Mouse (Mus musculus) cerebellum, adult 2 months (tissue): ENCODE data around the gene Tlnrd1. TPM values are rescaled to one million over a fixed set of nuclear protein-coding genes. Genes with fewer than 3 reads are reported as not detected.

ENCODE experiments used
- DNase-seq, 2 experiments: peaks; one replicate each; pipeline ENCODE4 v3.0.0; 2021
- H3K27ac ChIP-seq: fragments of 200-500 bp; 2 replicates; pipeline ENCODE4 v1.5.1; 2012; ENCODE audit warnings: low read length, control low read depth, inconsistent platforms; ENCODE audit not compliant: insufficient read depth
- H3K27me3 ChIP-seq: fragments of 200-500 bp; 2 replicates; pipeline ENCODE4 v1.6.1; 2012; ENCODE audit warnings: inconsistent platforms, mild to moderate bottlenecking, low read length, moderate library complexity; ENCODE audit not compliant: control insufficient read depth, insufficient read depth
- H3K4me1 ChIP-seq: fragments of 200-500 bp; 2 replicates; pipeline ENCODE4 v1.6.1; 2011; ENCODE audit warnings: low read length; ENCODE audit not compliant: control insufficient read depth, insufficient read depth
- H3K4me3 ChIP-seq: fragments of 200-500 bp; replicated peaks from 2 replicates; pipeline ENCODE3; 2011; ENCODE audit warnings: mild to moderate bottlenecking, low read depth, low read length, control low read depth; ENCODE audit not compliant: insufficient read depth
- CTCF ChIP-seq: fragments of 200-500 bp; IDR thresholded peaks from 2 replicates; pipeline ENCODE4 v1.5.1; 2011; ENCODE audit warnings: low read depth, mild to moderate bottlenecking, control low read depth, low read length, moderate library complexity, borderline replicate concordance; ENCODE audit not compliant: insufficient read depth
- POLR2A ChIP-seq: fragments of 200-500 bp; IDR thresholded peaks from 2 replicates; pipeline ENCODE4 v1.6.1; 2011; ENCODE audit warnings: low read length, control low read depth, borderline replicate concordance; ENCODE audit not compliant: insufficient read depth
- WGBS: fragments of 180-500 bp; shearing (Covaris S2); methylation state at CpG from one replicate; pipeline ENCODE4 v1.1.7; 2018; 5-methylcytosine and 5-hydroxymethylcytosine counted together
- polyA plus RNA-seq: library from polyadenylated mRNA; depleted of rRNA; stranded (reverse); fragments of >200 nt; gene quantifications from 2 replicates; pipeline ENCODE4 v1.2.3, GENCODE M21; 2012

Gene Tlnrd1
- polyA plus RNA-seq, 1 experiment, result 23.4 TPM

DNA sequence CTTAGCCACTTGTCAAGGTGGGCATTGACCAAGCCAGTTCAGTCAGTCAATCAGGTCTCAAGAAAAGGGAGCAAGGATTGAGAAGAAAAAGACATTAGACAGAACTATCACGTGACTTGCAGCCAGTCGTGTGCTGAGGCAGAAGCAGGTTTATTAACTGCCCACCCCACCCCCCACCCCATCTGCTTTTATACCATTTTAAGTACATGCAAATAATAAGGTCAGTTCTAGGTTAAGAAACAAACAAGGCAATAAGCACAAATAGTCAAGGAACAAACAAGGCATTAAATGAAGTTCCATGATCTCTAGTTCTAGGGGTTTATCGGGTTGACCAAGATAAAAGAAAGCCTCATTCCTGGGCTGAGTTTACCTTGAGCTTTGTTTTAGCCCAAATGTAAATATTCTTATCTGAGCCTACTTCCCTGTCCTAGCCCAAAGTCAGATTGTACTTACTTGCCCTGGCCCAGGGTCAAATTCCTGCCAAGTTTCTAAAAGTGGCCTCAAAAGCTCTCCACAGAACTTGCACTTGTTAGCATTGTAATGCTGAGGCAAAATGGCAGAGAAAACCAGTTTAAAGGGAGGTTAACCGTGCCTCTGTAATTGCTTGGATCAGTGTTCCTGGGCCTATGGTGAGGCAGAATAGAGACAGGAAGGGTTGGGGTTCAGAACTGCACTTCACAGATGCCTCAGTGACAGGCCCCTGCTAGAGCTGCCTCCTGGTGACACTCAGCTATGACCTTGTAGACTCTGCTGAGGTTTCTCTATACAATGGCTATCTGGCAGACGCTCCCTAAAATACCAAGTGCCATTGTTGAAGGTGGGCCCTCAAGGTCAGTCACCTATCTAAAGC is 18.4 kb upstream of the Tlnrd1 start:
- no peak for TF ChIP-seq CTCF
- TF ChIP-seq POLR2A, result no peak
- H3K27me3 ChIP-seq, result no peaks in the 10 kb centered on the region
- WGBS, result 83% methylated on average over 5 of the region's 5 CpGs

DNA sequence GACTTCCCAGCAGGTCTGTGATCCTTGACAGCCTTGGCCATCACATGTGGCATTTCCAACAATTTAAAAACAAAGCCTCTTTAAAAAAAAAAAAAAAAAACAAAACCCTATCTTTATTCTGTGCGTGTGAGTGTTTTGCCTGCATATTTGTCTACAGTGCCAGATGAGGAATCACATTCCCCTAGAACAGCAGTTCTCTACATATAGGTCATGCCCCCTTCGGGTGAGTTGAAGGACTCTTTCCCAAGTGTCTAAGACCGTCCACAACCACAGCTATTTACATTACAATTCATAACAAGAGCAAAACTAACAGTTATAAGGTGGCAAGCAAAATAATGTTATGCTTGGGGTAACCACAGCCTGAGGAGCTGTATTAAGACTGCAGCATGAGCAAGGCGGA is 17.3 kb upstream of the Tlnrd1 start:
- DNase-seq, result no peak

More for the DNA sequence above, 18.4 kb upstream of the Tlnrd1 start:
- no peak overlapping the region for H3K4me3 ChIP-seq
- no peaks in the 10 kb centered on the region; the same call in 1 of the 2 replicates for H3K4me1 ChIP-seq
- DNase-seq, result no peak
- H3K27ac ChIP-seq, result no peak overlapping the region

DNA sequence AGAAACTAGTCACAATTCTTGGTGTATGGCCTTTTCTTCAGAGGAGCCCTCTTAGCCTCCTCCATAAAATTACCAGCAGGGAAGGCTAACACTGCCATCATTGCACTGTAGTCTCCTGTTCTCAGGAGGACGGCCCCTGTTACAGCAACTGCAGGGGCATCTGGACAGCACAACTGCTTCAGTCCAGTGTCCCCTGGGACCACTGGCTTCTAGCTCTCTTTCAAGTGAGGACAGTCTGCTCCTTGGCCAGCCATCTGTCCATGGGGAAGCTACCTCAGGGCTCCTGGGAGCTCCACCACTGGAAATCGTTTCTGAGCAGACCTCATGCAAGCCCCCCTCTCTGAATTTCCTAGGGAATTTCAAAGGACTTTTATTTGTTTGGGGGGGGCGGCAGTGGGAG is 16.4 kb upstream of the Tlnrd1 start:
- Histone ChIP-seq H3K27ac (no peak overlapping the region), H3K27me3 (no peaks in the 10 kb centered on the region), H3K4me3 (no peak overlapping the region), H3K4me1 (no peaks in the 10 kb centered on the region; the same call in 1 of the 2 replicates)
- no peak for DNase-seq
- TF ChIP-seq POLR2A, result no peak
- WGBS, result 67% methylated on average over 3 of the region's 3 CpGs

More for the DNA sequence above, 17.3 kb upstream of the Tlnrd1 start:
- no peaks in the 10 kb centered on the region; the same call in 1 of the 2 replicates for H3K4me1 ChIP-seq
- H3K27ac ChIP-seq, result no peak overlapping the region
- TF ChIP-seq POLR2A (no peak), CTCF (no peak)
- H3K27me3 ChIP-seq, result no peaks in the 10 kb centered on the region
- 88% methylated on average over 4 of the region's 4 CpGs for WGBS
- no peak overlapping the region for H3K4me3 ChIP-seq

DNA sequence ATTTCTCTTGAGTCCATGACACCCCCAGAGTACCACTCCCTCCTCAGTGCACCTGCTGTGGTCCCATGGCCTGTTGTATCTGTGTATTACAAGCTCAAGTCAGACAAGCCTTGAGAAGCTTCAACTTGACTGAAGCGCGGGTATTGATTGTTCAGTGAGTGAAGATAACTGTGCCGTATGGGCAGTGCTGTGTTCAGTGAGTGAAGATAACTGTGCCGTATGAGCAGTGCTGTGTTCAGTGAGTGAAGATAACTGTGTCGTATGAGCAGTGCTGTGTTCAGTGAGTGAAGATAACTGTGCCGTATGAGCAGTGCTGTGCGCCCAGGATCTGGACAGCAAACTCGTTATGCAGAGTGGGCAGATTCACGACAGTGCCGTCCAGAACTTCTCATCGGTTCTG is 14.2 kb upstream of the Tlnrd1 start:
- Histone ChIP-seq H3K4me3 (no peak overlapping the region), H3K27ac (no peak overlapping the region), H3K27me3 (no peaks in the 10 kb centered on the region), H3K4me1 (peaks cover 7% of the 10 kb centered on the region; the same call in 1 of the 2 replicates)
- no peak for DNase-seq
- WGBS, result 92% methylated on average over 11 of the region's 11 CpGs
- TF ChIP-seq POLR2A (no peak), CTCF (no peak)

DNA sequence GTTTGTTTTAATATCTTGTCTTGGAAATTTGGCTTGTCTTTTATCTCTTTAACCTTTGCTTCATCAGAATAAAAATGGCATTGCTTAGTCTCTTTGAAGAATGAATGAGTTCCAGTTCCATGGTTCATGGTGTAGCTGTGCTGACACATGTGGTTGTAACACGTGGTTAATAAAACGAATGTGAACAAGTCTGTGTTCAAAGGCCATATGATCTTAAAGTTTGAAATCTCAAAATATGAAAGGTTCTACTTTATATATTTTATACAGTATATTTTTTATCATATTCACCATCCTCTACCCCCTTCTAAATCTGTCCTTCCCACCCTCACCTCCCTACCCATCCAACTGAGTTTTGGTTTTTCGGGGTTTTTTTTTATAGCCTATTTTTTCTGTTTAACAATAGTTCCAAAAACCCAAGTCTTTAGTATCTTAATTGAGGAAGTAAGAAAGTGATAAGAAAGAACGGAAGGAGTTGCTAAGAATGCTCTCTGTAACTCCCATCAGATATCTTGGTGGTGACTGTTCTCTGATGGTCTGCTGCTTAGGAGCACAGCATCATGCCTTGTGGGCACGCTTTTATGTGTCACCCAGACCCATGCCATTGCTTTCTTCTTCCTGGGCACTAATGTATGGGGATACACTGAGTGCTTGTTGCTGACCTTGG is 12.1 kb upstream of the Tlnrd1 start:
- TF ChIP-seq POLR2A (no peak), CTCF (no peak)
- Histone ChIP-seq H3K27ac (no peak overlapping the region), H3K4me3 (no peak overlapping the region), H3K4me1 (peaks cover 11% of the 10 kb centered on the region; the same call in 1 of the 2 replicates), H3K27me3 (no peaks in the 10 kb centered on the region)
- WGBS, result 92% methylated on average over 5 of the region's 5 CpGs
- no peak for DNase-seq

DNA sequence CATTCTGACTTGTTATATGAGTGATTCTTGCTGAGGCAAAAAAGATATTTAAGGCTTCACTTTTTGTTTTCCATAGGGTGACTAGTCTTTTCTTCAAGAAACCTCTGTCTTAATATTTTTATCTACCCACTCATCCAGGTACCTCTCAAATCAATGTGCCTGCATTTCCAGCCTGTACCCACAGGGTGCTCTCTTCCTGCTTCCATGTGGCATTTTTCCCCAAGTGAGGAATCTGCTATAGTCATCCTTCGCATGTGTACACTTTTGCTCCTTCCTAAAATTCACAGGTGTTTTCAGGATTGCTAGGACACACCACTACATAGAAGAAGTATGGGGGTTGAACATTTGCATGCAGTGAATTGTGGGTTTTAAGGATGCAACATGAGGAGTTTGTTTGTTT is 10.2 kb upstream of the Tlnrd1 start:
- no peak overlapping the region for H3K4me3 ChIP-seq
- TF ChIP-seq POLR2A (no peak), CTCF (no peak)
- WGBS, result 86% methylated on average over 1 of the region's 1 CpGs
- peaks cover 11% of the 10 kb centered on the region; the same call in 1 of the 2 replicates for H3K4me1 ChIP-seq
- no peak for DNase-seq
- no peaks in the 10 kb centered on the region for H3K27me3 ChIP-seq
- no peak overlapping the region for H3K27ac ChIP-seq

DNA sequence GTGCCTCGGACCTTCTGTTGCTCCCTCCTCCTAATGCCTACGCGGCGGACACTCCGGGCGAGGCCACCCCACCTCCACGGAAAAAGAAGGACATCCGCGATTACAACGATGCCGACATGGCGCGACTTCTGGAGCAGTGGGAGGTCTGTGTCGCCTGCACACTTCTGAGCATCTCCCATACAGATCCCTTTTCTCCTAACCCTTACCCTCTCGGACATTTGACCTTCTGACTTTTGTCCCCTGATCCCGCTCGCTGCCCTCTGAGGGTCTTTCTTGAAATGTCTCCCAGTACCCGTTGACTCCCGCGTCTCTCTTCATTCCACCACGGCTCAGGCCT is 8.2 kb upstream of the Tlnrd1 start:
- Histone ChIP-seq H3K27ac (peak overlapping the region; percentile 48), H3K27me3 (no peaks in the 10 kb centered on the region), H3K4me3 (peak overlapping the region; percentile 83), H3K4me1 (peaks cover 11% of the 10 kb centered on the region; the same call in 1 of the 2 replicates)
- TF ChIP-seq POLR2A (no peak), CTCF (no peak)
- DNase-seq, result no peak
- WGBS, result under 1% methylated on average over 21 of the region's 21 CpGs
